Mouse (Mus musculus): ENCODE data around the gene Tcte2.
"Not testable (repeated sequence)": the region's sequence is repeated elsewhere in the genome, so short reads cannot be mapped to it uniquely, and the experiment has no call there.

DNA sequence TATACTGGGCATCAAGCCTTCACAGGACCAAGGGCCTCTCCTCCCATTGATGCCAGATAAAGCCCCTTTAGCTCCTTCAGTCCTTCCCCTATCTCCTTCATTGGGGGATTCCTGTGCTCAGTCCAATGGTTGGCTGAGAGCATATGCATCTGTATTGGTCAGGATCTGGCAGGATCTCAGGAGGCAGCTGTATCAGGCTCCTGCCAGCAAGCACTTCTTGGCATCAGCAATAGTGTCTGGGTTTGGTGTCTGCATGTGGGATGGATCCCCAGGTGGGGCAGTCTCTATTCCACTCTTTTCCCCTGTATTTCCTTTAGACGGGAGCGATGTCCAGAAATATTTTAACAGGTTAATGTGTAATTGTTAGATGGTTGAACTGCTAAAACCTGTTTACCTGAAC lies 3.3 kb upstream of the Tcte2 start:
- TF ChIP-seq CTCF, EP300 (IDR thresholded peaks at IDR 0.05): not testable (repeated sequence)
